Mouse (Mus musculus): ENCODE data around the gene Lsm10. TPM values are rescaled to one million over a fixed set of nuclear protein-coding genes. Genes with fewer than 3 reads are reported as not detected.

Gene Lsm10
- polyA plus RNA-seq, 1 experiment from 2014 or later, result 41.8 TPM

DNA sequence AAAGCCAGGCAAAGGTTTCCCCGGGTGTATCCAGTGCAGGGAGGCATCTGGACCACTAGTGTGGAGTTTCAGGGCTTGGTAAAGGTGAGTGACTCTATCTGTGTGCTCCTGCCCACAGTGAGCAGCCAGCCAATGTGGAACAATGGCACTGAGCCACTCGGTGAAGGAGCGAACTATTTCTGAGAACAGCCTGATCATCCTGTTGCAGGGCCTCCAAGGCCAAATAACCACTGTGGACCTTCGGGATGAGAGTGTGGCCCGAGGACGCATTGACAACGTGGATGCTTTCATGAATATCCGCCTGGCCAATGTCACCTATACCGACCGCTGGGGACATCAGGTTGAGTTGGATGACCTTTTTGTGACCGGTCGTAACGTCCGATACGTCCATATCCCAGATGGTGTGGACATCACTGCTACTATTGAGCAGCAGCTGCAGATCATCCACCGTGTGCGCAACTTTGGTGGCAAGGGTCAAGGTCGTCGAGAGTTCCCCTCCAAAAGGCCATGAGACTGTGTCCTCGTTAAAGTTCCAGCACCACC lies 1.4 kb downstream of the Lsm10 start:
- H3K27me3 ChIP-seq (ENCODE audit: control insufficient read depth, insufficient read depth, low read length), result no peaks in the 10 kb centered on the region
- no peak for ATAC-seq (ENCODE audit: low FRiP score, low TSS enrichment)
- H3K27ac ChIP-seq (replicated peaks), result no peak overlapping the region
- H3K4me3 ChIP-seq (ENCODE audit: low read depth, low read length), result no peak overlapping the region
- WGBS, result 91% methylated on average over 20 of the region's 20 CpGs
- no peaks in the 10 kb centered on the region for H3K36me3 ChIP-seq (ENCODE audit: control insufficient read depth, insufficient read depth, low read length)
- H3K4me2 ChIP-seq (replicated peaks; ENCODE audit: low read depth), result no peak overlapping the region
- TF ChIP-seq EP300 (optimal IDR thresholded peaks at IDR 0.05) (no peak), CTCF (IDR thresholded peaks at IDR 0.05; ENCODE audit: low read depth) (no peak)
- DNase-seq (ENCODE audit: low spot score), result no peak
- no peaks in the 10 kb centered on the region for H3K9me3 ChIP-seq (ENCODE audit: control insufficient read depth, low read length)
- peaks cover 8% of the 10 kb centered on the region; the same call in 1 of the 2 replicates for H3K4me1 ChIP-seq (replicated peaks; ENCODE audit: control insufficient read depth, insufficient read depth)
- no peak overlapping the region for H3K9ac ChIP-seq (ENCODE audit: low read length)

DNA sequence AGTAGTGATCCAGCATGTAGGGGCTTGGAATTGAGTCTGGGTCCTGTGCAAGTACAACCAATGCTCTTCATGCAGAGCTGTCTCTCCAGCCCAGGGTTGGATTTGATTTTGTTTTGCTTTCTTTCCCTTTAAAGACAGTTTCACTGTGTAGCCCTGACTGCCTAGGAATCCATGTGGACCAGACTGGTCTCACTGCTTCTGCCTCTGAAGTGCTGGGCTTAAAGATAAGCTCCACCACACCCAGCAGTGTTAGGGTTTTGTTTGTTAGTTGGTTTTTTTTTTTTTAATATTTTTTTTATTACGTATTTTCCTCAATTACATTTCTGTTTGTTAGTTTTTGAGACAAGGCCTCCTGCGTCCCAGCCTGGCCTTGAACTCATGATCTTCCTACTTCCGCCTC lies 2.9 kb downstream of the Lsm10 start:
- no peak for ATAC-seq (ENCODE audit: low FRiP score, low TSS enrichment)
- 77% methylated on average over 3 of the region's 3 CpGs for WGBS
- Histone ChIP-seq H3K9me3 (ENCODE audit: control insufficient read depth, low read length) (no peaks in the 10 kb centered on the region), H3K4me2 (replicated peaks; ENCODE audit: low read depth) (0 out of 2 replicates have a peak overlapping the region, but pooled peaks have one; percentile 17), H3K4me3 (ENCODE audit: low read depth, low read length) (no peak overlapping the region), H3K4me1 (replicated peaks; ENCODE audit: control insufficient read depth, insufficient read depth) (peaks cover 9% of the 10 kb centered on the region; the same call in 1 of the 2 replicates), H3K27ac (replicated peaks) (peak overlapping the region; percentile 78), H3K36me3 (ENCODE audit: control insufficient read depth, insufficient read depth, low read length) (no peaks in the 10 kb centered on the region), H3K27me3 (ENCODE audit: control insufficient read depth, insufficient read depth, low read length) (no peaks in the 10 kb centered on the region), H3K9ac (ENCODE audit: low read length) (0 out of 2 replicates have a peak overlapping the region, but pooled peaks have one; percentile 13)
- no peak for DNase-seq (ENCODE audit: low spot score)
- TF ChIP-seq CTCF (IDR thresholded peaks at IDR 0.05; ENCODE audit: low read depth) (no peak), EP300 (optimal IDR thresholded peaks at IDR 0.05) (no peak)

DNA sequence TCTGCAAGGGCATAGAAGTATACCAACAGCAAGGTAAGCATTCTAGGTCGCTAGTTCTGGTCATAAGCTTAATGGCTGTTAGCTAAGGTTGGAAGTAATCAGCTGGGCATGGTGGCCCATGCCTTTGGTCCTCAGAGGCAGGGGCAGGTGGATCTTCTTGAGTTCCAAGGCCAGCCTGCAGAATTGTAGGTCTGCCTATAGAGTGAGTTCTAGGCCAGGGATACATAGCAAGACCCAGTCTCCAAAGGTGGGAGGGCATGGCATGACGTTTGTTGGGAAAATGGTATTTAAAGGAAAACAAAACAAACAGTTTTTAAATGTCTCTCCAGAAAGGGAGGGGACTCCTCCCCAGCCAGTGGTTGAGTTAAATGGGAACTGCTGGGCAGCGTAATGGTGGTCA lies 4.3 kb downstream of the Lsm10 start:
- 87% methylated on average over 3 of the region's 3 CpGs for WGBS

DNA sequence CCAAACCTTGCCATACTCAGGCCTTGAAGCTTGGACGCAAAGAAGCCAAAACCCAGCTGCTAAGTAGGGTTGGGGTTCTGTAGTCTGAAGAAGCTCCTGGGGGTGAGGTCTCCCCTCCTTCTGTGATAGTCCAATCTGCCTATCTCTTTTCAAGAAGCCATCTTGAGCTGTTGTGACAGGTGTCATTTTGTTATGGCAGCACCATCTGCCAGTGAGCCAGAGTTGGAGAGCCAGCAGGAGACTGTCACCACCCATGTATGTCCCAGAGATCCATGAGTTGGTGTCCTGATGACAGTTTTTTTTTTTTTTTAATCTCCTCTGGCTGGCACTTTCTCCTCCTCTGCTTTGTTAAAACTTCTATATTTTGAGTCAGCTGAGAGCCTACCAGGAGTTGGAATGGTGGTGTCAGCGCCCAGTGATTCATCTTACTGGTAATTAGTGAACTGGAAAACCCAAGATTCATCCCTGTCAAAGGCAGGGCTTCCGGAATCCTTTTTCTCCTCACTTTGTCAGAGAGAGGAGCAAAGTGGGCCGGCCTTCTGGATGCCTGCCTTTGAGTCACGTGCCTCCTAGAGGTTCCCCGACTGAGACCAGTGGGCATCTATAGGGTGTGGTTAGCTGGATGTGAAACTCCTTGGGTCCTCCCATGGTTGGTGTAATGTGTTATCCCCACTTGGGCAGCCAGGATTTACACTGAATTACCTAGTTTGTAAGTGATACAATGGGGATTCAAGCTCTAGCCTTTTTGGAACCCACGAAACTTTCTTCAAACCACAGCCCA lies 5.8 kb downstream of the Lsm10 start:
- no peak overlapping the region for H3K4me3 ChIP-seq (ENCODE audit: low read depth, low read length)
- H3K9me3 ChIP-seq (ENCODE audit: control insufficient read depth, low read length), result no peaks in the 10 kb centered on the region
- TF ChIP-seq EP300 (optimal IDR thresholded peaks at IDR 0.05), result no peak
- 0 out of 2 replicates have a peak, but pooled peaks have one; percentile 1 for TF ChIP-seq CTCF (IDR thresholded peaks at IDR 0.05; ENCODE audit: low read depth)
- ATAC-seq (ENCODE audit: low FRiP score, low TSS enrichment) (no peak), DNase-seq (ENCODE audit: low spot score) (peak; percentile 37)
- no peaks in the 10 kb centered on the region for H3K27me3 ChIP-seq (ENCODE audit: control insufficient read depth, insufficient read depth, low read length)
- no peak overlapping the region for H3K9ac ChIP-seq (ENCODE audit: low read length)
- H3K27ac ChIP-seq (replicated peaks), result peak overlapping the region; percentile 95
- 38% methylated on average over 7 of the region's 7 CpGs for WGBS
- H3K4me2 ChIP-seq (replicated peaks; ENCODE audit: low read depth), result peak overlapping the region; percentile 90
- peaks cover 10% of the 10 kb centered on the region for H3K4me1 ChIP-seq (replicated peaks; ENCODE audit: control insufficient read depth, insufficient read depth)
- no peaks in the 10 kb centered on the region for H3K36me3 ChIP-seq (ENCODE audit: control insufficient read depth, insufficient read depth, low read length)

More for the DNA sequence above, 4.3 kb downstream of the Lsm10 start:
- Histone ChIP-seq H3K27me3 (ENCODE audit: control insufficient read depth, insufficient read depth, low read length) (no peaks in the 10 kb centered on the region), H3K4me2 (replicated peaks; ENCODE audit: low read depth) (no peak overlapping the region), H3K9me3 (ENCODE audit: control insufficient read depth, low read length) (no peaks in the 10 kb centered on the region), H3K9ac (ENCODE audit: low read length) (no peak overlapping the region), H3K4me1 (replicated peaks; ENCODE audit: control insufficient read depth, insufficient read depth) (peaks cover 11% of the 10 kb centered on the region), H3K4me3 (ENCODE audit: low read depth, low read length) (no peak overlapping the region), H3K36me3 (ENCODE audit: control insufficient read depth, insufficient read depth, low read length) (no peaks in the 10 kb centered on the region), H3K27ac (replicated peaks) (no peak overlapping the region)
- DNase-seq (ENCODE audit: low spot score) (no peak), ATAC-seq (ENCODE audit: low FRiP score, low TSS enrichment) (no peak)
- TF ChIP-seq EP300 (optimal IDR thresholded peaks at IDR 0.05), result no peak
- no peak for TF ChIP-seq CTCF (IDR thresholded peaks at IDR 0.05; ENCODE audit: low read depth)

DNA sequence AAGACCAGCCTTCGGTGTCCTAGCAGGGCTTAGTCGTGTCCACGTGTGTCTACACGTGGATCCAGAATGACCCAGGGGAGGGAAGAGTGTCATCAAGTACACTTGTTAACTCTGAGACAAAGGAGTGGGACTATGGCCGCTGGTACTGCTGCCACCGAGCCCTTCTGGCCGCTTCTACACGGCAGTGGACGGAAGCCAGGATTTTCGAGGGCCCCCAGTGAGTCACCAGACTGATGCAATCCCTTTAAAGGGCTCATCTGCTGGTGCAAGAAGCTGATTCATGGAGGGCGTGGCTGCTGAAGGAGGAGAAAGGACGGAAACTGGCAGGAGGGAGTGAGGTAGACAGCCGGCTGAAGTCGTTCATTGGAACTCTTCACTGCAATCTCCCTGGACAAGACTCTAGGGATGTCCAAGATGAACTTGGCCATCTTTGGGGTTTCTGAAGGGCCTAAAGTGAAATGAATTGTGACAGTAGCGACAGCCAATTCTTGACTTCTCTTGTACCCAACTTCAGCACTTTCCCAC lies 6.7 kb downstream of the Lsm10 start:
- Histone ChIP-seq H3K4me3 (ENCODE audit: low read depth, low read length) (peak overlapping the region; percentile 97), H3K4me1 (replicated peaks; ENCODE audit: control insufficient read depth, insufficient read depth) (peaks cover 9% of the 10 kb centered on the region), H3K27me3 (ENCODE audit: control insufficient read depth, insufficient read depth, low read length) (no peaks in the 10 kb centered on the region), H3K36me3 (ENCODE audit: control insufficient read depth, insufficient read depth, low read length) (no peaks in the 10 kb centered on the region), H3K4me2 (replicated peaks; ENCODE audit: low read depth) (peak overlapping the region; percentile 90), H3K9me3 (ENCODE audit: control insufficient read depth, low read length) (no peaks in the 10 kb centered on the region), H3K27ac (replicated peaks) (peak overlapping the region; percentile 95), H3K9ac (ENCODE audit: low read length) (peak overlapping the region; percentile 57)
- under 1% methylated on average over 15 of the region's 15 CpGs for WGBS
- ATAC-seq (ENCODE audit: low FRiP score, low TSS enrichment) (peak; percentile 80), DNase-seq (ENCODE audit: low spot score) (peak; percentile 93)
- TF ChIP-seq EP300 (optimal IDR thresholded peaks at IDR 0.05), result no peak
- peak; percentile 22; the same call in 1 of the 2 replicates for TF ChIP-seq CTCF (IDR thresholded peaks at IDR 0.05; ENCODE audit: low read depth)

All from stomach, postnatal 0 days (tissue).